Mouse (Mus musculus): ENCODE results near the gene Spint2.
"Not testable (repeated sequence)": the region's sequence is repeated elsewhere in the genome, so short reads cannot be mapped to it uniquely, and the experiment has no call there.

Gene Spint2

GRCm38 (mm10) chr7:29244732-29245416, 36.8 kb downstream of the Spint2 start:
- no peak for DNase-seq (ENCODE audit: low spot score)

- peak; percentile 95 for DNase-seq (ENCODE audit: low spot score)
These were observed 43.4 kb downstream of the Spint2 start, which contains the start of gene Yif1b for GRCm38 (mm10) chr7:29238019-29238967. TSS of gene Yif1b (plus strand) at chr7:29238329.

- not testable (repeated sequence) for DNase-seq (ENCODE audit: low spot score)
These were observed 44.1 kb downstream of the Spint2 start for GRCm38 (mm10) chr7:29237596-29237995.

- DNase-seq (ENCODE audit: low spot score) = no peak
These were observed 45.1 kb downstream of the Spint2 start for GRCm38 (mm10) chr7:29236593-29236992.

GRCm38 (mm10) chr7:29234661-29235060, 47.1 kb downstream of the Spint2 start:
- DNase-seq (ENCODE audit: low spot score) = no peak

- DNase-seq (ENCODE audit: low spot score) = no peak
These were observed 48.0 kb downstream of the Spint2 start for GRCm38 (mm10) chr7:29233745-29234144.

GRCm38 (mm10) chr7:29232247-29233013, 49.3 kb downstream of the Spint2 start, which contains the start of gene Kcnk6:
TSS of gene Kcnk6 (minus strand) at chr7:29232515.
- peak; percentile 51 for DNase-seq (ENCODE audit: low spot score)

GRCm38 (mm10) chr7:29231517-29231916, 50.2 kb downstream of the Spint2 start:
- DNase-seq (ENCODE audit: low spot score) = no peak

- no peak for DNase-seq (ENCODE audit: low spot score)
These were observed 51.2 kb downstream of the Spint2 start for GRCm38 (mm10) chr7:29230560-29230959.

GRCm38 (mm10) chr7:29228202-29228601, 53.5 kb downstream of the Spint2 start:
- no peak for DNase-seq (ENCODE audit: low spot score)

- no peak for DNase-seq (ENCODE audit: low spot score)
These were observed 56.2 kb downstream of the Spint2 start for GRCm38 (mm10) chr7:29225520-29225919.

GRCm38 (mm10) chr7:29224756-29225394, 56.8 kb downstream of the Spint2 start:
- no peak for DNase-seq (ENCODE audit: low spot score)

- no peak for DNase-seq (ENCODE audit: low spot score)
These were observed 66.9 kb downstream of the Spint2 start for GRCm38 (mm10) chr7:29214846-29215245.

- DNase-seq (ENCODE audit: low spot score) = no peak
These were observed 67.5 kb downstream of the Spint2 start for GRCm38 (mm10) chr7:29214236-29214635.

- peak; percentile 17 for DNase-seq (ENCODE audit: low spot score)
These were observed 68.0 kb downstream of the Spint2 start, which contains the start of gene Catsperg1 for GRCm38 (mm10) chr7:29213675-29214082. TSS of gene Catsperg1 (minus strand) at chr7:29214035.

- not testable (repeated sequence) for DNase-seq (ENCODE audit: low spot score)
These were observed 68.7 kb downstream of the Spint2 start for GRCm38 (mm10) chr7:29212775-29213560.

GRCm38 (mm10) chr7:29212199-29212765, 69.4 kb downstream of the Spint2 start:
- DNase-seq (ENCODE audit: low spot score) = no peak

- DNase-seq (ENCODE audit: low spot score) = peak; percentile 88
These were observed 70.1 kb downstream of the Spint2 start for GRCm38 (mm10) chr7:29211415-29212198.

- DNase-seq (ENCODE audit: low spot score) = peak; percentile 47
These were observed 70.7 kb downstream of the Spint2 start for GRCm38 (mm10) chr7:29211013-29211412.

Measured in ovary, postnatal 36 days (tissue).